Mouse (Mus musculus) limb, embryonic 15.5 days (tissue): ENCODE results near the gene Cactin. TPM values are rescaled to one million over a fixed set of nuclear protein-coding genes. Genes with fewer than 3 reads are reported as not detected.
A peak's percentile ranks its signal among the peaks of the same experiment; 100 is the strongest.

Experiments
- ATAC-seq: fragments of 200-750 bp; cut with Nextera tagmentation; 2 replicates; pipeline ENCODE4 v1.8.0; 2017; ENCODE audit warnings: low read depth, moderate TSS enrichment; ENCODE audit not compliant: insufficient number of reproducible peaks, low FRiP score, low TSS enrichment
- H3K27ac ChIP-seq: fragments of 300-500 bp; sonication (generic); 2 replicates; pipeline ENCODE4 v1.5.1; 2015; ENCODE audit warnings: moderate library complexity, mild to moderate bottlenecking, inconsistent platforms
- H3K27me3 ChIP-seq: fragments of 300-500 bp; sonication (generic); 2 replicates; pipeline ENCODE4 v1.6.1; 2015; ENCODE audit warnings: inconsistent platforms
- H3K36me3 ChIP-seq: fragments of 300-500 bp; sonication (generic); 2 replicates; pipeline ENCODE4 v1.6.1; 2015; ENCODE audit warnings: inconsistent platforms
- H3K4me1 ChIP-seq: fragments of 300-500 bp; sonication (generic); 2 replicates; pipeline ENCODE4 v1.6.1; 2015; ENCODE audit warnings: inconsistent platforms
- H3K4me2 ChIP-seq: fragments of 300-500 bp; sonication (generic); 2 replicates; pipeline ENCODE4 v1.6.1; 2015; ENCODE audit warnings: mild to moderate bottlenecking, inconsistent platforms
- H3K4me3 ChIP-seq: fragments of 300-500 bp; sonication (generic); 2 replicates; pipeline ENCODE4 v1.5.1; 2015; ENCODE audit warnings: mild to moderate bottlenecking, inconsistent platforms
- H3K9ac ChIP-seq: fragments of 300-500 bp; sonication (generic); 2 replicates; pipeline ENCODE4 v1.6.1; 2015; ENCODE audit warnings: inconsistent platforms
- H3K9me3 ChIP-seq: fragments of 300-500 bp; sonication (generic); 2 replicates; pipeline ENCODE4 v1.6.1; 2016; ENCODE audit warnings: inconsistent platforms
- WGBS: fragments of 180-500 bp; shearing (Covaris S2); methylation state at CpG from one replicate; pipeline ENCODE4 v1.1.7; 2015; 5-methylcytosine and 5-hydroxymethylcytosine counted together
- polyA plus RNA-seq: library from polyadenylated mRNA; unstranded; fragments of >200 nt; fragmentation: Nextera tagmentation; extraction: Ambion mirVana; gene quantifications from 2 replicates; pipeline ENCODE4 v1.2.1, GENCODE M21; 2015

The Cactin gene
- polyA plus RNA-seq, 1 experiment from 2014 or later = 37.3 TPM

- Histone ChIP-seq H3K9ac (peak overlapping the region; percentile 78), H3K4me3 (peak overlapping the region; percentile 79), H3K9me3 (no peaks in the 10 kb centered on the region), H3K36me3 (peaks cover 19% of the 10 kb centered on the region), H3K27me3 (peaks cover 9% of the 10 kb centered on the region), H3K27ac (peak overlapping the region; percentile 77), H3K4me1 (peaks cover 32% of the 10 kb centered on the region), H3K4me2 (peak overlapping the region; percentile 84)
- ATAC-seq = peak; percentile 12; the same call in 1 of the 2 replicates
- under 1% methylated on average over 29 of the region's 29 CpGs for WGBS
These were observed 29.1 kb downstream of the Cactin start for GRCm38 (mm10) chr10:81349961-81350350.

- peak within 1 kb of the TSS; percentile 84 for H3K4me2 ChIP-seq
- peaks cover 32% of the 10 kb centered on the region for H3K4me1 ChIP-seq
- ATAC-seq = peak; percentile 95
- H3K36me3 ChIP-seq = peaks cover 16% of the 10 kb centered on the region
- peaks cover 3% of the 10 kb centered on the region; the same call in 1 of the 2 replicates for H3K27me3 ChIP-seq
- H3K4me3 ChIP-seq = peak within 1 kb of the TSS; percentile 79
- under 1% methylated on average over 54 of the region's 54 CpGs for WGBS
- H3K9ac ChIP-seq = peak within 1 kb of the TSS; percentile 78
- H3K27ac ChIP-seq = peak within 1 kb of the TSS; percentile 78
- no peaks in the 10 kb centered on the region for H3K9me3 ChIP-seq
These were observed 29.6 kb downstream of the Cactin start, which contains the start of gene Hmg20b for GRCm38 (mm10) chr10:81350351-81351063. TSS of gene Hmg20b (minus strand) at chr10:81350480.

DNA sequence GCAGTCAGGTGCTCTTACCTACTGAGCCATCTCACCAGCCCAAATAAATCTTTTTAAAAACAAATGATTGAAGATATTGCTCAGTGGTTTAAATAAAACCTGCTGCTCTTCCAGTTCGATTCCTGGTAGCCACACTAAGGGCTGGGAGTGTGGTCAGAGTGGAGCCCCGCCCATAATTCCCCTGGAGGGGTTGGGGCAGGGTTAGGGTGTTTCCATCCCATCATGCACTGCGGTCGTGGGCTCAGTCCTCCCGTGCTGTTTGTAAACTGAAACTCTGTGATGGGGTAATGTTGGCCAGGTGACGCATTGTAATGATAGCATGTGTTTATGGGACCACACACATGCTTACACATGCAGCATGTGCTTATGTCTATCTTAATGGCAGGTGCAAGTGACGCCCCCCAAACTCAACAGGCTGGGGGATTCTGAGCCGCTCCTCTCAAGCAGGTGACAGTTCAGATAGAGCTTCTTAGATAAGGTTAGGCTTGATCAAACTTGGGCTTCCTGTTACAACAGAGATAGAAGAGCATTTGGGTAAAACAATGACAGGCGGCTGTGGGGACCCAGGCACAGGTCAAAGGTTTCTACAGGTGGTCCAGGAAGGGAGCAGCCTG lies 30.9 kb downstream of the Cactin start:
- WGBS = 19% methylated on average over 9 of the region's 9 CpGs
- Histone ChIP-seq H3K9me3 (no peaks in the 10 kb centered on the region), H3K4me2 (no peak overlapping the region), H3K9ac (no peak overlapping the region), H3K27ac (0 out of 2 replicates have a peak overlapping the region, but pooled peaks have one; percentile 33), H3K27me3 (0 out of 2 replicates have a peak, but pooled peaks cover 3% of the 10 kb centered on the region), H3K36me3 (peaks cover 14% of the 10 kb centered on the region), H3K4me1 (peaks cover 30% of the 10 kb centered on the region), H3K4me3 (no peak overlapping the region)
- ATAC-seq = no peak

- Histone ChIP-seq H3K4me2 (no peak overlapping the region), H3K4me3 (no peak overlapping the region), H3K27ac (no peak overlapping the region), H3K9me3 (no peaks in the 10 kb centered on the region), H3K27me3 (0 out of 2 replicates have a peak, but pooled peaks cover 3% of the 10 kb centered on the region), H3K36me3 (0 out of 2 replicates have a peak, but pooled peaks cover 3% of the 10 kb centered on the region), H3K4me1 (peaks cover 27% of the 10 kb centered on the region), H3K9ac (no peak overlapping the region)
- WGBS = 62% methylated on average over 9 of the region's 9 CpGs
- no peak for ATAC-seq
These were observed 34.0 kb downstream of the Cactin start for GRCm38 (mm10) chr10:81354738-81355477.

DNA sequence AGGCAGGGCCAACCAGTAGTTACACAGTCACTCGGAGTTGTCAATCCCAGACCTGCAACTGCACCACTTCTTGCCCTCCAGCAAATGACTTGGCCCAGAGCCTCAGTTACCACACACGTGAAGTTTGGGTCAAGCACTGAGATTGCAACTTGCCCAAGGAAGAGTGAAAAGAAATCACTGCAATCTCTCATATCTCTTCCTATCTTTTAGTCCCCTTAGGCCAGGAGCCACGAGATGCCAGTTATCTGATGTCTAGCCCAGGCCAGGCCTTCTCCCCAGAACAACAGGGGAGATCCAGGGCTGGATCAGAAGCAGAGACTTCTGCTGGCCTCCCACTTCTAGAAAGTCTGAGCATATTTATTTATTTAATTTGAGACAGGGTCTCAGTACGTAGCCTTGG lies 34.6 kb downstream of the Cactin start:
- H3K27me3 ChIP-seq = 0 out of 2 replicates have a peak, but pooled peaks cover 3% of the 10 kb centered on the region
- H3K4me1 ChIP-seq = peaks cover 27% of the 10 kb centered on the region
- H3K9me3 ChIP-seq = no peaks in the 10 kb centered on the region
- WGBS = 78% methylated on average over 4 of the region's 4 CpGs
- H3K9ac ChIP-seq = no peak overlapping the region
- no peak overlapping the region for H3K27ac ChIP-seq
- H3K36me3 ChIP-seq = 0 out of 2 replicates have a peak, but pooled peaks cover 6% of the 10 kb centered on the region
- H3K4me2 ChIP-seq = no peak overlapping the region
- ATAC-seq = no peak
- no peak overlapping the region for H3K4me3 ChIP-seq

GRCm38 (mm10) chr10:81356352-81356990 lies 35.6 kb downstream of the Cactin start:
- Histone ChIP-seq H3K9ac (no peak overlapping the region), H3K36me3 (0 out of 2 replicates have a peak, but pooled peaks cover 7% of the 10 kb centered on the region), H3K4me3 (peak overlapping the region; percentile 76; the same call in 1 of the 2 replicates), H3K4me2 (peak overlapping the region; percentile 97), H3K27ac (no peak overlapping the region), H3K4me1 (peaks cover 31% of the 10 kb centered on the region), H3K27me3 (0 out of 2 replicates have a peak, but pooled peaks cover 3% of the 10 kb centered on the region), H3K9me3 (no peaks in the 10 kb centered on the region)
- ATAC-seq = no peak
- WGBS = 36% methylated on average over 12 of the region's 12 CpGs

- WGBS = 2% methylated on average over 78 of the region's 79 CpGs
- peaks cover 31% of the 10 kb centered on the region for H3K4me1 ChIP-seq
- H3K27me3 ChIP-seq = 0 out of 2 replicates have a peak, but pooled peaks cover 3% of the 10 kb centered on the region
- H3K9me3 ChIP-seq = no peaks in the 10 kb centered on the region
- H3K27ac ChIP-seq = peak within 1 kb of the TSS; percentile 38; the same call in 1 of the 2 replicates
- H3K36me3 ChIP-seq = 0 out of 2 replicates have a peak, but pooled peaks cover 7% of the 10 kb centered on the region
- H3K9ac ChIP-seq = peak within 1 kb of the TSS; percentile 84
- H3K4me3 ChIP-seq = peak within 1 kb of the TSS; percentile 76
- peak within 1 kb of the TSS; percentile 97 for H3K4me2 ChIP-seq
- peak; percentile 78 for ATAC-seq
These were observed 36.3 kb downstream of the Cactin start, which contains the start of gene Mfsd12 for GRCm38 (mm10) chr10:81356991-81357844. TSS of gene Mfsd12 (plus strand) at chr10:81357491.

- H3K9ac ChIP-seq = peak overlapping the region; percentile 84; the same call in 1 of the 2 replicates
- peaks cover 10% of the 10 kb centered on the region; the same call in 1 of the 2 replicates for H3K36me3 ChIP-seq
- ATAC-seq = no peak
- 0 out of 2 replicates have a peak overlapping the region, but pooled peaks have one; percentile 7 for H3K27ac ChIP-seq
- peaks cover 38% of the 10 kb centered on the region for H3K4me1 ChIP-seq
- peak overlapping the region; percentile 76 for H3K4me3 ChIP-seq
- H3K9me3 ChIP-seq = no peaks in the 10 kb centered on the region
- peak overlapping the region; percentile 97 for H3K4me2 ChIP-seq
- H3K27me3 ChIP-seq = peaks cover 11% of the 10 kb centered on the region
- WGBS = 30% methylated on average over 4 of the region's 4 CpGs
These were observed 37.3 kb downstream of the Cactin start for GRCm38 (mm10) chr10:81358209-81358608.

GRCm38 (mm10) chr10:81358841-81359240 lies 37.9 kb downstream of the Cactin start:
- Histone ChIP-seq H3K4me1 (peaks cover 44% of the 10 kb centered on the region), H3K4me2 (peak overlapping the region; percentile 97; the same call in 1 of the 2 replicates), H3K27me3 (peaks cover 17% of the 10 kb centered on the region), H3K36me3 (peaks cover 10% of the 10 kb centered on the region; the same call in 1 of the 2 replicates), H3K4me3 (no peak overlapping the region), H3K27ac (peak overlapping the region; percentile 7; the same call in 1 of the 2 replicates), H3K9me3 (no peaks in the 10 kb centered on the region), H3K9ac (no peak overlapping the region)
- no peak for ATAC-seq
- WGBS = 46% methylated on average over 1 of the region's 1 CpGs

DNA sequence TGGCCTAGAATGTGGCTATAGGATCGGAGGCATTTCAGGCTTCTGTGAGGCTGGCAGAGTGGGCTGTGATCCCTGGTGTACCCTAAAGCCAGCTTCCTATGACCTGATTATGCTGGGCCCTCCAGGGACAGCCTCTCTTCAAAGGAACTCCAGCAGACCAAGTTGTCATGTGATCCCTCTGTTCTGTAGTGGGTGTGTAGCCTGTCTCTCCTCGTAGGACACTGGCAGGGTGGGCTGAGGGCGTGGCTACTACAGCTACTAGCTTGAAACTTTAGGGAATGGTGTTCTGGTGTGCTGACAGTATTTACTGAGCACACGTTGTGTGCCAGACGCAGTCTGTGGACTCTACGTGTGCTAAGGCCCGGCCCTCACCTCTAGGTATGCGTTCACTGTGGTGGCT lies 39.8 kb downstream of the Cactin start:
- Histone ChIP-seq H3K36me3 (peaks cover 10% of the 10 kb centered on the region; the same call in 1 of the 2 replicates), H3K9ac (no peak overlapping the region), H3K27me3 (peaks cover 36% of the 10 kb centered on the region), H3K4me2 (no peak overlapping the region), H3K9me3 (no peaks in the 10 kb centered on the region), H3K27ac (no peak overlapping the region), H3K4me1 (peaks cover 63% of the 10 kb centered on the region), H3K4me3 (no peak overlapping the region)
- WGBS = 54% methylated on average over 8 of the region's 8 CpGs
- no peak for ATAC-seq
